Mouse (Mus musculus): ENCODE data around the gene Pank2.
"Not testable (repeated sequence)": the region's sequence is repeated elsewhere in the genome, so short reads cannot be mapped to it uniquely, and the experiment has no call there.

The Pank2 gene

DNA sequence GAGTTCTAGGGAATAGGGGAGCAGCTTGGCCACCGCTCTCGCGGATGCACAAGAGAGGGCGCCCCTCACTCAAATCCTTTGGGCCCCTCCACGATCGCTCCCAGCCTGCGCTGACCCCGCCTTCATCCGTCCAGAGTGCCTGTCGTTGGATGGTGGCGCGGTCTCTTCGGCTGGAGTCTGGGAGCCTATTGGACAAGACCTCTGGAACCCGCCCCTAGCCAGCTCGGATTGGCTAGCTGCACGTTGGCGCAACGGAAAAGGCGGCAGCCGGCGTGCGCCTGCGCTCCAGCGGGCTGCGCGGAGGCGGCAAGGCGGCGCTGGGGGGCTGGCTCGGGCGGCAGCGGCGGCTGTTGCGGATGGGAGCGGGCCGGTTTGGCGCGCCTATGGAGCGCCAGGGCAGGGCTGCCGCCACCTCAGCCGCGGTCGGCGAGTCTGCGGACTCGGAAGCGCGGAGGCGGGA, at the start of gene Pank2:
Gene Pank2, plus strand, starts transcription at position 283 of the 460 bp plus-strand sequence.
- peak; percentile 85 for DNase-seq (ENCODE audit: low spot score)

GRCm38 (mm10) chr2:131213773-131214172, 48.5 kb upstream of the Pank2 start:
- no peak for DNase-seq (ENCODE audit: low spot score)

GRCm38 (mm10) chr2:131215941-131216858, 46.1 kb upstream of the Pank2 start:
- no peak for DNase-seq (ENCODE audit: low spot score)

GRCm38 (mm10) chr2:131220030-131220429, 42.3 kb upstream of the Pank2 start:
- DNase-seq (ENCODE audit: low spot score) = no peak

GRCm38 (mm10) chr2:131221853-131222515, 40.3 kb upstream of the Pank2 start:
- no peak for DNase-seq (ENCODE audit: low spot score)

- no peak for DNase-seq (ENCODE audit: low spot score)
Observed at GRCm38 (mm10) chr2:131222562-131222961, 39.7 kb upstream of the Pank2 start.

GRCm38 (mm10) chr2:131223569-131223968, 38.7 kb upstream of the Pank2 start:
- DNase-seq (ENCODE audit: low spot score) = no peak

- DNase-seq (ENCODE audit: low spot score) = no peak
Observed at GRCm38 (mm10) chr2:131225178-131225577, 37.1 kb upstream of the Pank2 start.

DNA sequence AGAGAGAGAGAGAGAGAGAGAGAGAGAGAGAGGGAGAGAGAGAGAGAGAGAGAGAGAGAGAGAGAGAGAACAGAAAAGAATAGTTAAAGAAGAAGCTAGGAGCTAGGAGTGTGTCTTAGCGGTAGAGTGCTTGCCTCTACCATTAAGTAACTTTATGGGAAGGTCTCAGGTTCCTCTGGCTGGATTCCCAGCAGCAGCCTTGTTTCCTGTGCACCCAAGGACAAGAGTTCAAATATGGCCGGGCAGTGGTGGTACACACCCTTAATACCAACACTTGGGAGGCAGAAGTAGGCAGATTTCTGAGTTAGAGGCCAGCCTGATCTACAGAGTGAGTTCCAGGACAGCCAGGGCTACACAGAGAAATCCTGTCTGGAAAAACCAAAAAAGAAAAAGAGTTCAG, 35.6 kb upstream of the Pank2 start:
- DNase-seq (ENCODE audit: low spot score) = not testable (repeated sequence)

DNA sequence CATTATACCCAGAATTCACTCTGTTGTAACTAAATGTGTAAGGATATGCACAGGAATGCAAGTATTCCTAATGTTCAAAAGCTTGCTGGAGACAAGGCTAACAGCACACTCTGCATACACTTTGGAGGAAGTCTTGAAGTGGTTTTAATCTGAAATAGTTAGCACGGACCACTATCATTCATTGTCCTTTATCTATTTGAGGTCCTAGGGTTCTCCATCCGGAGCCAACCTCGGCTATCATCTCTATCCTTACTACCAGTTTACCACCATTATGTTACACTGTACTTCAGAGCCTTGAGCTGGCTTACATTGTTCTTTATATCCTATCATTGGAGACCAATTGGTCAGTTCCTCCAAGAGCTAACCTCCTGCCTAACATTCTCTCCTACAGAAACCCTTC, 35.1 kb upstream of the Pank2 start:
- DNase-seq (ENCODE audit: low spot score) = no peak

DNA sequence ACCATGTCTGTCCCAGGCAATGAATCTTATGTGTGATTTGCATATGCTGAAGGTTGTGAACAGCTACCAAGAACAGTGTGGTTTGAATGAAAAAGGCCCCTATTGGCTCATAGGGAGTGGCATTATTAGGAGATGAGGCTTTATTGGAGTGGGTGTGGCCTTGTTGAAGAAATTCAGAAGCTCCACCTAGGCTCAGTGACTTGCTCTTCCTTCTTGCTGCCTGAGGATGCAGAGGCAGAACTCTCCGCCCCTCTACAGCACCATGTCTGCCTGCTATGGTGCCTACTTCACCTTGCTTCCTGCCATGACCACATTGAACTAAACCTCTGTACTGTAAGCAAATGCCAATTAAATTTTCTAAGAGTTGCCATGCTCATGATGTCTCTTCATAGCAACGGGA, 29.7 kb upstream of the Pank2 start:
- no peak for DNase-seq (ENCODE audit: low spot score)

- DNase-seq (ENCODE audit: low spot score) = peak; percentile 78
Observed at GRCm38 (mm10) chr2:131233307-131234126, 28.8 kb upstream of the Pank2 start, which contains the start of gene Mavs. Gene Mavs, plus strand, starts transcription at chr2:131234063.

DNA sequence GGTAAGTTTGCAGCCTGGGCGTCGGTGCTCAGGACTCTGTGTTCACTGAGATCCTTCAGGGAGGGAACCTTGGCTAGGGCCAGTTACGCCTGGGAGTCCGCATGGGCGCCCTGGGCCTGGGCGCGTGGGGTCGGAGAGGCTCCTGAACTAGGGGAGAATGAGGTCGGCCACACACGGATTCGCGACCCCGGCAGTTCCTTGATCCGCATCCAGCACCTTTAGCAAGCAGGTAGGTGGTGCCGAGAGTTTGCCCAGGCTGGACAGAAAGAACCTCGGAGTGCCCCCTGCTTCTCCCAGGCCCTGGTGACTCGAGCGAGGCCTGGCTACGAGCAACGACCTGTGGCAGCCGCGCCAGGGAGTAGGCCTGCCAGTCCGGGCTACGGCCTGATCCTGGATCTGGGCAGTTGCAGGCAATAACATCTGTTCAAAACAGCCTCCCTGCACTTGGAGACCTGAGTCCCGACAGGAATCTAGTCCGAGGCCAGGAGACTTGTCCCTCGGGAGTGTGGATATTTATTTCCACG, 28.1 kb upstream of the Pank2 start:
- no peak for DNase-seq (ENCODE audit: low spot score)

DNA sequence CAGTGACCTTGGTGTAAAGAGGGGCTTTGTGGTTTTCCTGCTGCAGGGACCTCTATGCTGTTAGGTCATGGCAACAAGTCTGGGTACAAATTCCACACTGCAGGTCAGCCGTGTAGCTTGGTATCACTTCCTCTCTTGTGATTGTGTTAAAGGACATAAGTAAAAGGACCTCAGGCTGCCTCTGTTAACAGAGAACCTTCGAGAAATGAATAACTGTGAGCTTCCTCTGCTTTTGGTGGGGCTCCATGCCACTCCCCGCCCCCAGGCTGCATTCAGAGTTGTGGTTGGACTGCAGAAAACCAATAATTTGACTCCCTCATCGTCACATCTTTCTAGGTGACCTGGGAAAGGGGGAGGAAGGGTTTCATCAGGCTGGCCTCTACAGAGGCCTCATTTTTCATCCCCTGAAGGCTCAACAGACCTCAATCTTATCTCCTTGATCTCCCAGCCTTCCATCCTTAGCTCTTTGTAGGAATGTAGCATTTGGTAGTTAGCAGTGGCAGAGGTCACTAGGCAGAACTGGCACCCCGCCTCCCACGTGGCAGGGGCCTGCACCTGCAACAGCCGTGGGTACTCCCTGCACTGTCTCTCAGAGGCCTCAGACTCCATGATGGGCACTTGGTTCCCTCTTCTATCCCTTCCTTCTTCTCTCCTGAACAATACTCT, 27.2 kb upstream of the Pank2 start:
- DNase-seq (ENCODE audit: low spot score) = no peak

- no peak for DNase-seq (ENCODE audit: low spot score)
Observed at GRCm38 (mm10) chr2:131242180-131242579, 20.1 kb upstream of the Pank2 start.

DNA sequence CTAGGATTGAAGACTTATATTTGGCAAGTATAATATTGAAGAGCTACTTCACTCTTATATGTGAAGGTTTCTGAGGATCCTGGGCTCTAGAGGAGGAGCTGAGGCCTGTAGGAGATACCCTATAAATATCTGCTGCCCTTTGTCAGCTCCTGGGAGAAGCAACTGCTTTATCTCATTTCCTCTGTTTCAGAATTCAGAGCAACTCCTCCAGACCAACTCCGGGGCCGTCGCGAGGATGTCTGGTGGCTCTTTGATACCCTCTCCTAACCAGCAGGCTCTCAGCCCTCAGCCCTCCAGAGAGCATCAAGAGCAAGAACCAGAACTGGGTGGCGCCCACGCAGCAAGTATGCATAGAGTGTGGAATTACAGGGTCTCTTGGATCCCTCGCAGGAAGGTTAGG, 19.4 kb upstream of the Pank2 start:
- DNase-seq (ENCODE audit: low spot score) = no peak

- no peak for DNase-seq (ENCODE audit: low spot score)
Observed at GRCm38 (mm10) chr2:131253681-131254328, 8.5 kb upstream of the Pank2 start.

DNA sequence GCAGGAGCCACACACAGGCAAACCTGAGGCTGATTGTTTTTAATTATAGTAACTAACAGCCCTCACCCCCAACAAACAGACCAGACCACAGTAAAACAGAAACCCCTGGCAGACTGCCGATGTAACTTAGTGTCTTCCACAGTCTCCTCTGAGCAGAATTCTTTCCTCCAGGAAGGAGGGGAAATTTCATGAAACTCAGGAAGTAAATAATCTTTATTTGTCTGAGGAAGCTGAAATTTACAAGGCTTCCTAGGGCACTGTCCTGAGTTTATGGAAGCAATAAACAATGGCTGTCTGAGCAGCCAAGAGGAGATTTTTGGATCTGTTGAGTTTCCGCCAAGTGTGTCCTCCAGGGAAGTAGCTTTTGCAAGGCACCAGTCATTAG, 8.0 kb upstream of the Pank2 start:
- DNase-seq (ENCODE audit: low spot score) = no peak

GRCm38 (mm10) chr2:131255738-131256137, 6.6 kb upstream of the Pank2 start:
- DNase-seq (ENCODE audit: low spot score) = no peak

DNA sequence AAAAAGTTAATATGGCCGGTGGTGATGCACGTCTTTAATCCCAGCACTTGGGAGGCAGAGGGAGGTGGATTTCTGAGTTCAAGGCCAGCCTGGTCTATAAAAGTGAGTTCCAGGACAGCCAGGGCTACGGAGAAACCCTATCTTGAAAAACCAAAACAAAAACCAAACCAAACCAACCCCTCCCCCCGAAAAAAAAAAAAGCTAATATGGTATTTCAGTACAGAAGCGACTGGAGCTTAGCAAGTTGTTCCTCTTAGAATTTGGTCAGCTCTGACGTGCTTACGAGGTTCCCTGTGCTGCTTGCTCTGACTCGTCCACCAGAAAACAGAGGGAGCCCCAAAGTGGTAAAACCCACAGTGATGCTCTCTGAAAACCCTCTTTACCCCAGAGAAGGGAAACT, 3.6 kb upstream of the Pank2 start:
- no peak for DNase-seq (ENCODE audit: low spot score)
